Mouse (Mus musculus) left cerebral cortex, adult 8-10 months (tissue): Measurements from ENCODE around the gene Tex21. TPM values are rescaled to one million over a fixed set of nuclear protein-coding genes. Genes with fewer than 3 reads are reported as not detected.
A peak's percentile ranks its signal among the peaks of the same experiment; 100 is the strongest.

Experiments used
- DNase-seq, 2 experiments: peaks; one replicate each; pipeline ENCODE4 v3.0.0; 2022; ENCODE audit warnings: low spot score in 2 of 2
- total RNA-seq, 4 experiments: library from RNA; stranded (reverse); gene quantifications; 2 replicates each; pipeline ENCODE4 v1.2.4; 2022

Gene Tex21
- not detected for total RNA-seq

GRCm38 (mm10) chr12:76246646-76247045 lies at the start of gene Tex21:
TSS of gene Tex21 (minus strand) at chr12:76246746.
- no peak for DNase-seq

- no peak for DNase-seq
These were observed 46.6 kb upstream of the Tex21 start for GRCm38 (mm10) chr12:76293192-76293591.

GRCm38 (mm10) chr12:76290271-76290670 lies 43.7 kb upstream of the Tex21 start:
- DNase-seq: no peak

GRCm38 (mm10) chr12:76289428-76289827 lies 42.9 kb upstream of the Tex21 start:
- DNase-seq: no peak

- no peak for DNase-seq
These were observed 41.9 kb upstream of the Tex21 start for GRCm38 (mm10) chr12:76288494-76288893.

GRCm38 (mm10) chr12:76287986-76288385 lies 41.4 kb upstream of the Tex21 start:
- peak in 1 of 2 experiments; percentile 43 for DNase-seq

GRCm38 (mm10) chr12:76285418-76285817 lies 38.9 kb upstream of the Tex21 start:
- no peak for DNase-seq

GRCm38 (mm10) chr12:76282532-76283173 lies 36.1 kb upstream of the Tex21 start:
- DNase-seq: peak in 1 of 2 experiments; percentile 49

GRCm38 (mm10) chr12:76282132-76282531 lies 35.6 kb upstream of the Tex21 start:
- no peak for DNase-seq

- DNase-seq: no peak
These were observed 34.6 kb upstream of the Tex21 start for GRCm38 (mm10) chr12:76281111-76281660.

GRCm38 (mm10) chr12:76280556-76280955 lies 34.0 kb upstream of the Tex21 start:
- DNase-seq: peak in 1 of 2 experiments; percentile 55

GRCm38 (mm10) chr12:76278209-76278608 lies 31.7 kb upstream of the Tex21 start:
- DNase-seq: no peak

- no peak for DNase-seq
These were observed 26.3 kb upstream of the Tex21 start for GRCm38 (mm10) chr12:76272610-76273524.

GRCm38 (mm10) chr12:76271516-76271915 lies 25.0 kb upstream of the Tex21 start:
- no peak for DNase-seq

GRCm38 (mm10) chr12:76269196-76269595 lies 22.6 kb upstream of the Tex21 start:
- no peak for DNase-seq

GRCm38 (mm10) chr12:76268686-76269085 lies 22.1 kb upstream of the Tex21 start:
- DNase-seq: no peak

- no peak for DNase-seq
These were observed 20.3 kb upstream of the Tex21 start for GRCm38 (mm10) chr12:76266875-76267274.

GRCm38 (mm10) chr12:76265001-76265400 lies 18.5 kb upstream of the Tex21 start:
- no peak for DNase-seq

- DNase-seq: peak in 1 of 2 experiments; percentile 37
These were observed 17.9 kb upstream of the Tex21 start for GRCm38 (mm10) chr12:76264325-76264965.

GRCm38 (mm10) chr12:76263876-76264275 lies 17.3 kb upstream of the Tex21 start:
- no peak for DNase-seq

GRCm38 (mm10) chr12:76262918-76263317 lies 16.4 kb upstream of the Tex21 start:
- no peak for DNase-seq

- DNase-seq: no peak
These were observed 15.0 kb upstream of the Tex21 start for GRCm38 (mm10) chr12:76261556-76261955.
